Mouse (Mus musculus) adrenal gland, adult 8-10 months (tissue): ENCODE measurements around the gene Ptgds. TPM values are rescaled to one million over a fixed set of nuclear protein-coding genes. Genes with fewer than 3 reads are reported as not detected.

Source experiments
- microRNA-seq, 2 experiments: library from miRNA; unstranded; fragments of <30 nt; microRNA quantifications; one replicate each; pipeline ENCODE4 v1.2.0; 2022
- total RNA-seq, 4 experiments: library from RNA; stranded (reverse); gene quantifications; 2 replicates each; pipeline ENCODE4 v1.2.4; 2022

Gene Ptgds
- total RNA-seq, 4 experiments from 2014 or later = 3.2 to 10.5 (median 4.4) TPM

Small RNA genes within 50 kb of the gene (microRNA-seq; reads per million reads assigned to microRNA genes)
- gene Mir3087 = 0 to 0.34 reads per million in 2 experiments

Other genes with a start within 250 kb of the Ptgds start
- 100 to 1,000 TPM; 150 to 307 (median 222) TPM for gene Tubb4b, start 245.3 kb downstream of the Ptgds start, total RNA-seq
- not detected for gene Slc34a3, start 235.7 kb downstream of the Ptgds start, total RNA-seq
- gene Rnf224, start 233.3 kb downstream of the Ptgds start, total RNA-seq = not detected
- gene Rnf208, start 227.8 kb downstream of the Ptgds start, total RNA-seq = 10 to 100 TPM; 10.3 to 18.0 (median 12.3) TPM
- not detected for gene Cysrt1, start 227.6 kb downstream of the Ptgds start, total RNA-seq
- 1 to 10 TPM; 2.2 to 8.9 (median 6.1) TPM for gene AL732309.1, start 223.2 kb downstream of the Ptgds start, total RNA-seq
- gene Tmem203, start 214.6 kb downstream of the Ptgds start, total RNA-seq = 10 to 100 TPM; 28.4 to 43.0 (median 31.5) TPM
- gene Tprn, start 207.4 kb downstream of the Ptgds start, total RNA-seq = 10 to 100 TPM; 10.3 to 14.5 (median 11.1) TPM
- gene Ssna1, start 197.6 kb downstream of the Ptgds start, total RNA-seq = 10 to 100 TPM; 44.4 to 48.7 (median 47.0) TPM
- 100 to 1,000 TPM in 3 of 4 experiments, 10 to 100 TPM in 1; 94.6 to 118 (median 102) TPM for gene Anapc2, start 197.6 kb downstream of the Ptgds start, total RNA-seq
- gene Tmem210, start 181.9 kb downstream of the Ptgds start, total RNA-seq = not detected
- gene Lrrc26, start 180.1 kb downstream of the Ptgds start, total RNA-seq = not detected
- 10 to 100 TPM; 13.0 to 21.3 (median 17.8) TPM for gene Grin1, start 150.9 kb downstream of the Ptgds start, total RNA-seq
- gene Man1b1, start 137.7 kb downstream of the Ptgds start, total RNA-seq = 10 to 100 TPM; 66.5 to 71.9 (median 67.6) TPM
- gene Dpp7, start 113.7 kb downstream of the Ptgds start, total RNA-seq = 10 to 100 TPM; 39.8 to 59.1 (median 45.7) TPM
- gene Uap1l1, start 104.4 kb downstream of the Ptgds start, total RNA-seq = 10 to 100 TPM; 29.5 to 48.3 (median 31.5) TPM
- under 1 TPM in 3 of 4 experiments, not detected in 1; 0.31 to 0.71 (median 0.61) TPM for gene Sapcd2, start 97.7 kb downstream of the Ptgds start, total RNA-seq
- gene Entpd2, start 74.2 kb downstream of the Ptgds start, total RNA-seq = 1 to 10 TPM; 3.1 to 9.7 (median 5.1) TPM
- gene Npdc1, start 70.7 kb downstream of the Ptgds start, total RNA-seq = 100 to 1,000 TPM; 148 to 171 (median 163) TPM
- under 1 TPM in 1 of 4 experiments, not detected in 3; 0.13 TPM for gene Fut7, start 46.8 kb downstream of the Ptgds start, total RNA-seq
- 10 to 100 TPM; 48.9 to 73.0 (median 57.5) TPM for gene Abca2, start 41.3 kb downstream of the Ptgds start, total RNA-seq
- not detected for gene Clic3, start 13.2 kb downstream of the Ptgds start, total RNA-seq
- gene Paxx, start 9.0 kb downstream of the Ptgds start, total RNA-seq = 10 to 100 TPM; 32.4 to 68.2 (median 43.4) TPM
- not detected for gene Lcn12, start 23.9 kb upstream of the Ptgds start, total RNA-seq
- 100 to 1,000 TPM in 3 of 4 experiments, 10 to 100 TPM in 1; 82.5 to 114 (median 107) TPM for gene Fbxw5, start 30.7 kb upstream of the Ptgds start, total RNA-seq
- gene C8g, start 31.7 kb upstream of the Ptgds start, total RNA-seq = 1 to 10 TPM in 3 of 4 experiments, under 1 TPM in 1; 0.70 to 2.3 (median 1.6) TPM
- 10 to 100 TPM; 22.6 to 35.3 (median 30.6) TPM for gene Traf2, start 76.9 kb upstream of the Ptgds start, total RNA-seq
- 100 to 1,000 TPM; 149 to 331 (median 215) TPM for gene Edf1, start 87.8 kb upstream of the Ptgds start, total RNA-seq
- gene Mamdc4, start 104.8 kb upstream of the Ptgds start, total RNA-seq = 10 to 100 TPM in 1 of 4 experiments, 1 to 10 TPM in 3; 1.4 to 11.0 (median 4.0) TPM
- gene Phpt1, start 105.2 kb upstream of the Ptgds start, total RNA-seq = 10 to 100 TPM; 61.3 to 76.9 (median 66.1) TPM
- gene Ajm1, start 111.7 kb upstream of the Ptgds start, total RNA-seq = 1 to 10 TPM; 1.6 to 4.8 (median 3.8) TPM
- gene Rabl6, start 138.5 kb upstream of the Ptgds start, total RNA-seq = 100 to 1,000 TPM; 121 to 178 (median 137) TPM
- not detected for gene Ccdc183, start 147.6 kb upstream of the Ptgds start, total RNA-seq
- gene Tmem141, start 152.0 kb upstream of the Ptgds start, total RNA-seq = 10 to 100 TPM; 18.0 to 47.8 (median 27.3) TPM
- 1 to 10 TPM; 4.7 to 7.0 (median 5.5) TPM for gene Fcna, start 158.0 kb upstream of the Ptgds start, total RNA-seq
- gene Lcn8, start 183.1 kb upstream of the Ptgds start, total RNA-seq = not detected
- gene Lcn5, start 187.9 kb upstream of the Ptgds start, total RNA-seq = not detected
- not detected for gene Lcn6, start 206.7 kb upstream of the Ptgds start, total RNA-seq
- not detected for gene Lcn10, start 212.7 kb upstream of the Ptgds start, total RNA-seq
- 10 to 100 TPM in 1 of 4 experiments, 1 to 10 TPM in 1, not detected in 2; 3.1 to 30.1 TPM for gene Obp2a, start 230.0 kb upstream of the Ptgds start, total RNA-seq
- 10 to 100 TPM; 29.9 to 69.4 (median 39.2) TPM for gene Bmyc, start 236.7 kb upstream of the Ptgds start, total RNA-seq